Comparison of ENCODE assay signal across 9 mouse cellular contexts in genomic region chr7:112644701-112645100, GRCm38 (mm10). TPM values are rescaled to one million over a fixed set of nuclear protein-coding genes. Genes with fewer than 3 reads are reported as not detected.
DNase-seq lines count a peak whose midpoint lies in the region; ATAC-seq and TF ChIP-seq lines count a peak whose summit lies in the region.
"Had no signal": no experiment of that assay in that cellular context is flagged by ENCODE, and none has a peak within 500 bp of the region (broad histone marks: within the 10 kb centered on the region; RNA-seq: fewer than 3 reads in every experiment).

No protein-coding gene starts in this region.

- H3K4me2 ChIP-seq in intestine, postnatal 0 days (replicated peaks; ENCODE audit: low read depth) = no peak overlapping the region
- H3K4me2 ChIP-seq in intestine, embryonic 15.5 days (replicated peaks) = no peak overlapping the region
- H3K4me2 ChIP-seq: hindbrain, embryonic 15.5 days had no signal

- TF ChIP-seq EP300 in ES-Bruce4 (IDR thresholded peaks at IDR 0.05; ENCODE audit: insufficient read depth, low read depth, low read length) = no peak

- no peaks in the 10 kb centered on the region for H3K9me3 ChIP-seq in intestine, postnatal 0 days (ENCODE audit: control insufficient read depth)
- no peaks in the 10 kb centered on the region for H3K9me3 ChIP-seq in intestine, embryonic 15.5 days
- no peaks in the 10 kb centered on the region; the same call in 1 of the 2 replicates for H3K9me3 ChIP-seq in ES-Bruce4 (replicated peaks; ENCODE audit: control insufficient read depth, insufficient read depth, low read length, poor library complexity, severe bottlenecking)
- H3K9me3 ChIP-seq: hindbrain, embryonic 15.5 days had no signal

- no peak for ATAC-seq in intestine, postnatal 0 days
- no peak for ATAC-seq in intestine, embryonic 15.5 days

- WGBS in intestine, postnatal 0 days = 77% methylated on average over 6 of the region's 6 CpGs
- 79% methylated on average over 6 of the region's 6 CpGs for WGBS in intestine, embryonic 15.5 days

- no peak for TF ChIP-seq POLR2A in ES-Bruce4 (IDR thresholded peaks at IDR 0.05; ENCODE audit: insufficient read depth, low read length)

- H3K27me3 ChIP-seq in intestine, postnatal 0 days (replicated peaks; ENCODE audit: control insufficient read depth, insufficient read depth, low read length) = no peaks in the 10 kb centered on the region
- H3K27me3 ChIP-seq in intestine, embryonic 15.5 days (replicated peaks) = no peaks in the 10 kb centered on the region
- H3K27me3 ChIP-seq in ES-Bruce4 (ENCODE audit: control insufficient read depth, insufficient read depth, low read length, poor library complexity, severe bottlenecking) = no peaks in the 10 kb centered on the region
- H3K27me3 ChIP-seq: hindbrain, embryonic 15.5 days had no signal

- no peaks in the 10 kb centered on the region for H3K36me3 ChIP-seq in intestine, postnatal 0 days (ENCODE audit: control insufficient read depth, insufficient read depth)
- H3K36me3 ChIP-seq in intestine, embryonic 15.5 days = no peaks in the 10 kb centered on the region
- H3K36me3 ChIP-seq in ES-Bruce4 (ENCODE audit: control insufficient read depth, insufficient read depth, low read length, poor library complexity, severe bottlenecking) = no peaks in the 10 kb centered on the region
- H3K36me3 ChIP-seq: hindbrain, embryonic 15.5 days had no signal

- H3K9ac ChIP-seq in intestine, postnatal 0 days (ENCODE audit: low read depth, low read length) = no peak overlapping the region
- H3K9ac ChIP-seq in intestine, embryonic 15.5 days = no peak overlapping the region
- no peak overlapping the region for H3K9ac ChIP-seq in ES-Bruce4 (ENCODE audit: low read depth, poor library complexity, severe bottlenecking)
- H3K9ac ChIP-seq: hindbrain, embryonic 15.5 days had no signal

- peak; percentile 63 for DNase-seq in lung, postnatal 10 days
- DNase-seq in thymus, postnatal 4 days = no peak
- DNase-seq in right cerebral cortex, postnatal 4 days = no peak
- DNase-seq in urinary bladder, adult 2 months (ENCODE audit: low spot score) = no peak

- no peak overlapping the region for H3K27ac ChIP-seq in intestine, postnatal 0 days (ENCODE audit: low read depth, low read length)
- H3K27ac ChIP-seq in intestine, embryonic 15.5 days = no peak overlapping the region
- H3K27ac ChIP-seq in ES-Bruce4 (ENCODE audit: insufficient read depth, low read length) = no peak overlapping the region
- peak overlapping the region; percentile 39; the same call in 1 of the 2 replicates for H3K27ac ChIP-seq in brown adipose tissue, adult 24 weeks (replicated peaks; ENCODE audit: low read depth, low read length)
- H3K27ac ChIP-seq: hindbrain, embryonic 15.5 days had no signal

- TF ChIP-seq CTCF in intestine, postnatal 0 days (IDR thresholded peaks at IDR 0.05; ENCODE audit: low read depth) = peak; percentile 41
- TF ChIP-seq CTCF in ES-Bruce4 (IDR thresholded peaks at IDR 0.05; ENCODE audit: low read depth, low read length) = peak; percentile 90

- no peaks in the 10 kb centered on the region for H3K4me1 ChIP-seq in intestine, postnatal 0 days (replicated peaks; ENCODE audit: control insufficient read depth, insufficient read depth, low read length)
- no peaks in the 10 kb centered on the region for H3K4me1 ChIP-seq in intestine, embryonic 15.5 days (replicated peaks)
- H3K4me1 ChIP-seq in ES-Bruce4 (ENCODE audit: control insufficient read depth, insufficient read depth, low read length) = no peaks in the 10 kb centered on the region
- H3K4me1 ChIP-seq in brown adipose tissue, adult 24 weeks (ENCODE audit: control insufficient read depth, insufficient read depth, insufficient read length, low read length) = peaks cover 3% of the 10 kb centered on the region; the same call in 1 of the 2 replicates
- H3K4me1 ChIP-seq: hindbrain, embryonic 15.5 days had no signal

- H3K4me3 ChIP-seq in intestine, postnatal 0 days (ENCODE audit: low read depth, low read length) = no peak overlapping the region
- no peak overlapping the region for H3K4me3 ChIP-seq in intestine, embryonic 15.5 days (replicated peaks)
- no peak overlapping the region for H3K4me3 ChIP-seq in ES-Bruce4 (ENCODE audit: low read depth, low read length)
- H3K4me3 ChIP-seq in brown adipose tissue, adult 24 weeks (ENCODE audit: insufficient read depth, low read depth, low read length) = no peak overlapping the region
- H3K4me3 ChIP-seq: hindbrain, embryonic 15.5 days had no signal

RNA-seq across cellular contexts. Expression of gene Tead1, which starts 34.4 kb away (rescaled TPM):
- polyA plus RNA-seq in intestine, postnatal 0 days (2015; fragmentation: Nextera tagmentation; extraction: Ambion mirVana) = 7.4 and 10.8 TPM in 2 replicates
- polyA plus RNA-seq in intestine, embryonic 15.5 days (2015; fragmentation: Nextera tagmentation; extraction: Ambion mirVana) = 17.5 and 18.3 TPM in 2 replicates
- 210 and 214 TPM in 2 replicates for polyA plus RNA-seq in ES-Bruce4 (2011; ENCODE audit: insufficient read depth, insufficient read length, low read depth, missing spikeins)
- polyA plus RNA-seq in brown adipose tissue, adult 24 weeks (2012; ENCODE audit: insufficient read depth, insufficient read length, missing spikeins) = 8.7 and 9.7 TPM in 2 replicates
- 43.5 and 60.2 TPM in 2 replicates for polyA plus RNA-seq in urinary bladder, adult 2 months (2012; rRNA removed)
